Mouse (Mus musculus): ENCODE data around the gene Rbp1.

Rbp1 gene

DNA sequence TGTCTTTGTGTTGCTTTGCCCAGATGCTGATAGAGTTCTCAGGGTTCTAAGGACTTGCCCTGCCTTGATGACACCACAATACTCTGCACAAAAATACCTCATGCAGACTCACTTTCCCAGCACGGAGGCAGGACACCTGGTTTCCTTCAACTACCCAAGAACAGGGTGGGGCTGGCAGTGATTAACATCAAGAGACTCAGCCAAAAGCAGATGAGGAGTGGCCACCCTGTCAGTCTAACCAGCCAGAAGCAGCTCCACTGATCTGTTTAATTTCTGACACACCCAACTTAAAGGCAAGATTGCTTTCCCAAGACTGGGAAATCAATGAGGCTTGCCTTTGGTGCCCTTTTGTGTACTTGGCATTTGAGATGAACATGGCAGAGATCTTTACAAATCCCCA, 70.1 kb downstream of the Rbp1 start:
- DNase-seq (ENCODE audit: low spot score) = no peak
